Mouse (Mus musculus) forebrain, embryonic 14.5 days (tissue): ENCODE data around the gene Trabd. TPM values are rescaled to one million over a fixed set of nuclear protein-coding genes. Genes with fewer than 3 reads are reported as not detected.

ENCODE experiments used
- ATAC-seq: fragments of 200-750 bp; cut with Nextera tagmentation; 2 replicates; pipeline ENCODE4 v1.8.0; 2017; ENCODE audit warnings: mild to moderate bottlenecking, moderate library complexity
- DNase-seq: peaks from one replicate; pipeline ENCODE4 v3.0.0-alpha.2; 2015; ENCODE audit warnings: low spot score
- H3K27ac ChIP-seq: fragments of 300-500 bp; sonication (generic); 2 replicates; pipeline ENCODE4 v1.5.1; 2014; ENCODE audit warnings: low read depth, mild to moderate bottlenecking, control low read depth, low read length, moderate library complexity
- H3K27me3 ChIP-seq: fragments of 300-500 bp; sonication (generic); replicated peaks from 2 replicates; pipeline ENCODE4 v1.6.1; 2014; ENCODE audit warnings: low read length, control low read depth, mixed read lengths; ENCODE audit not compliant: control insufficient read depth, insufficient read depth
- H3K36me3 ChIP-seq: fragments of 300-500 bp; sonication (generic); 2 replicates; pipeline ENCODE4 v1.6.1; 2014; ENCODE audit warnings: low read length, control low read depth; ENCODE audit not compliant: control insufficient read depth, insufficient read depth
- H3K4me1 ChIP-seq: fragments of 300-500 bp; sonication (generic); 2 replicates; pipeline ENCODE4 v1.6.1; 2014; ENCODE audit warnings: antibody characterized with exemption, low read length, control low read depth; ENCODE audit not compliant: control insufficient read depth, insufficient read depth
- H3K4me2 ChIP-seq: fragments of 300-500 bp; sonication (generic); 2 replicates; pipeline ENCODE4 v1.6.1; 2014; ENCODE audit warnings: mild to moderate bottlenecking, control low read depth, low read length
- H3K4me3 ChIP-seq: fragments of 300-500 bp; sonication (generic); 2 replicates; pipeline ENCODE4 v1.5.1; 2014; ENCODE audit warnings: low read depth, low read length, control low read depth
- H3K9ac ChIP-seq: fragments of 300-500 bp; sonication (generic); 2 replicates; pipeline ENCODE4 v1.6.1; 2014; ENCODE audit warnings: mild to moderate bottlenecking, low read length, control low read depth, moderate library complexity
- H3K9me3 ChIP-seq: fragments of 300-500 bp; sonication (generic); replicated peaks from 2 replicates; pipeline ENCODE4 v1.6.1; 2016; ENCODE audit warnings: low read length, control low read depth, mixed read lengths; ENCODE audit not compliant: control insufficient read depth
- WGBS: fragments of 180-500 bp; shearing (Covaris S2); extraction: QIAGEN DNeasy Blood & Tissue Kit; methylation state at CpG from one replicate; pipeline ENCODE4 v1.1.7; 2014; 5-methylcytosine and 5-hydroxymethylcytosine counted together
- polyA plus RNA-seq: library from polyadenylated mRNA; unstranded; fragments of >200 nt; fragmentation: Nextera tagmentation; extraction: Ambion mirVana; gene quantifications from 2 replicates; pipeline ENCODE4 v1.2.1, GENCODE M21; 2014

Gene Trabd
- polyA plus RNA-seq, 1 experiment from 2014 or later: 39.7 TPM

GRCm38 (mm10) chr15:89073993-89074603 lies 826 bp upstream of the Trabd start:
- H3K27ac ChIP-seq: no peak overlapping the region
- peak overlapping the region; percentile 90 for H3K9ac ChIP-seq

DNA sequence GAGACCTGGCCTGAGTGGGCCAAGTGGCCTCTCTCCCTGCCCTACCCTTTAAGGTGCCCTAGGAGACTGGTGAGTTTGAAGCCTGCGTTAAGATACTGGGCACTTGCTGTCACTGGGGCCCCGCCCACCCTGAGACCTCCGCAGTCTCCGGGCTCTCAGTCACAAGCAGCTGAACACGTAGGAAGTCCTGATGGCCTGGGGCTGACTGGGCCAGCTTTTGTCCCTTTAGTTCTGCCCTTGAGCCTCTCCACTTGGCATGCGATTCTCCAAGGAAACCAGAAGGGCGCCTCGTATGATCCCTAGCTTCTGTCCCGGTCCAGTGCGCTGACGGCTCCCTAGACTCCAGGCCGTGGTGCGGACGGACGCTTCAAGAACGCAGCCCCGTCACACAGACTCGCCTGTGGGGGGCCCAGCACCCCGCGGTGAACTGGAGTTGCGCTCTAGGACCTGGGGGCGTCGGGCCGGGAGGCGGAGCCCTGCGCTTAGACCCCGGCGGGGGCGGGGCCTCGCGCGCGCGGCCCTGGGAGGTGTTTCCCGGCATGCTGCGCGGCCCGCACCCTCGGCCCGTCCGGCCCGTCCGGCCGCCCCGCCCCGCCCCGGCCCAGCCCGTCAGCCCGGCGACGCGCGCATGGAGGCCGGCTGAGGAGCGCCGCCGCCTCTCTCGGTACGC lies 689 bp downstream of the Trabd start:
- H3K9me3 ChIP-seq: no peaks in the 10 kb centered on the region
- H3K4me3 ChIP-seq: peak overlapping the region; percentile 82
- H3K27ac ChIP-seq: peak overlapping the region; percentile 82
- DNase-seq (peak; percentile 95), ATAC-seq (peak; percentile 93)
- H3K27me3 ChIP-seq: no peaks in the 10 kb centered on the region
- peaks cover 26% of the 10 kb centered on the region for H3K4me1 ChIP-seq
- peak overlapping the region; percentile 90 for H3K9ac ChIP-seq
- WGBS: 1% methylated on average over 31 of the region's 59 CpGs
- peak overlapping the region; percentile 93 for H3K4me2 ChIP-seq
- H3K36me3 ChIP-seq: 0 out of 2 replicates have a peak, but pooled peaks cover 9% of the 10 kb centered on the region

More at GRCm38 (mm10) chr15:89073993-89074603, 826 bp upstream of the Trabd start:
- Histone ChIP-seq H3K4me1 (peaks cover 26% of the 10 kb centered on the region), H3K4me3 (0 out of 2 replicates have a peak overlapping the region, but pooled peaks have one; percentile 82), H3K9me3 (no peaks in the 10 kb centered on the region), H3K27me3 (no peaks in the 10 kb centered on the region), H3K4me2 (peak overlapping the region; percentile 93; the same call in 1 of the 2 replicates), H3K36me3 (0 out of 2 replicates have a peak, but pooled peaks cover 11% of the 10 kb centered on the region)
- ATAC-seq (no peak), DNase-seq (no peak)
- 87% methylated on average over 10 of the region's 10 CpGs for whole genome bisulfite sequencing

GRCm38 (mm10) chr15:89076156-89076731 lies 1.3 kb downstream of the Trabd start:
- Histone ChIP-seq H3K9ac (peak overlapping the region; percentile 90), H3K27ac (peak overlapping the region; percentile 82), H3K4me3 (peak overlapping the region; percentile 82), H3K27me3 (no peaks in the 10 kb centered on the region), H3K9me3 (no peaks in the 10 kb centered on the region), H3K36me3 (peaks cover 14% of the 10 kb centered on the region), H3K4me2 (peak overlapping the region; percentile 93), H3K4me1 (peaks cover 26% of the 10 kb centered on the region)
- WGBS: 1% methylated on average over 25 of the region's 39 CpGs
- DNase-seq: peak; percentile 48
- no peak; the same call in 1 of the 2 replicates for ATAC-seq

DNA sequence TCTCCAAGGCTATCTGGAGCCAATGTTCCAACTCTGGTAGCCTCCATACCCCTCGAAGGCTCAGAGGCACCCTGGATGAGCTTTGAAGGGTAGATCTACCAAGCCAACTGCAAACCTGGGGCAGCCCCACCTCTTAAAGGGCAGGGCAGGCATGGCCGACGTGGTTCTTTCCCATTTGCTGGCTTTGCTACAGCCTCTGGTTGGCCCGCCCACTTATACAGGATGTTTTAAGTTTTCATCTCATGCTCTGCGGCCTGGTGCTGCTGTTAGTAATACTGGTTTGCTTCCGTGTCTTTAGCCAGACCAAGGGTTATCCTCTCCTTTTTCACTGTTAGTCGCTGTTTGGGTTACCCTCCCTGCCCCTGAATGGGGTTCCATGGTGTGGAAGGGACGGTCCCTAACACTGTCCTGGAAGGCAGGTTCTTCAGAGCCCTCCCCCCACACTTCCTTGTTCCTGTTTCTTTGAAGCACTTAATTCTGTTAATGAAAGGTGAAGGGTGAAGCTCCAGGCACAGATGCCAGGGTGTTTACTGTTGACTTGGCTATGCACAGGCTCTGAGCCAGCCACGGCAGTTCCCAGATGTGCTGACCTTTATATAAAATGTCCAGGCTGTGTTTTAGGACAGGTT lies 3.4 kb downstream of the Trabd start:
- ATAC-seq: no peak
- peaks cover 32% of the 10 kb centered on the region for H3K36me3 ChIP-seq
- no peak overlapping the region for H3K4me2 ChIP-seq
- H3K9ac ChIP-seq: peak overlapping the region; percentile 29; the same call in 1 of the 2 replicates
- no peak overlapping the region for H3K4me3 ChIP-seq
- no peaks in the 10 kb centered on the region for H3K9me3 ChIP-seq
- DNase-seq: no peak
- H3K27ac ChIP-seq: no peak overlapping the region
- 78% methylated on average over 9 of the region's 9 CpGs for WGBS
- H3K4me1 ChIP-seq: peaks cover 26% of the 10 kb centered on the region
- no peaks in the 10 kb centered on the region for H3K27me3 ChIP-seq

GRCm38 (mm10) chr15:89083906-89084305 lies 9.0 kb downstream of the Trabd start:
- Histone ChIP-seq H3K4me3 (no peak overlapping the region), H3K4me1 (peaks cover 4% of the 10 kb centered on the region; the same call in 1 of the 2 replicates), H3K36me3 (peaks cover 69% of the 10 kb centered on the region), H3K4me2 (no peak overlapping the region), H3K27me3 (no peaks in the 10 kb centered on the region), H3K9ac (no peak overlapping the region), H3K9me3 (no peaks in the 10 kb centered on the region), H3K27ac (no peak overlapping the region)
- no peak for DNase-seq
- ATAC-seq: no peak
- 96% methylated on average over 1 of the region's 1 CpGs for WGBS

GRCm38 (mm10) chr15:89084826-89085225 lies 9.9 kb downstream of the Trabd start:
- Histone ChIP-seq H3K9ac (no peak overlapping the region), H3K27me3 (no peaks in the 10 kb centered on the region), H3K4me1 (peaks cover 6% of the 10 kb centered on the region), H3K4me3 (no peak overlapping the region), H3K36me3 (peaks cover 62% of the 10 kb centered on the region), H3K4me2 (no peak overlapping the region), H3K27ac (no peak overlapping the region), H3K9me3 (no peaks in the 10 kb centered on the region)
- DNase-seq (no peak), ATAC-seq (no peak)
- WGBS: 93% methylated on average over 2 of the region's 2 CpGs

GRCm38 (mm10) chr15:89088607-89089247 lies 13.8 kb downstream of the Trabd start, which contains the start of gene Selenoo:
TSS of gene Selenoo (plus strand) at chr15:89089084.
- H3K4me2 ChIP-seq: peak within 1 kb of the TSS; percentile 91
- H3K4me1 ChIP-seq: peaks cover 14% of the 10 kb centered on the region
- H3K9me3 ChIP-seq: no peaks in the 10 kb centered on the region
- 2% methylated on average over 38 of the region's 38 CpGs for WGBS
- H3K9ac ChIP-seq: peak within 1 kb of the TSS; percentile 95
- peak within 1 kb of the TSS; percentile 97 for H3K4me3 ChIP-seq
- H3K27ac ChIP-seq: peak within 1 kb of the TSS; percentile 72; the same call in 1 of the 2 replicates
- H3K36me3 ChIP-seq: peaks cover 50% of the 10 kb centered on the region
- H3K27me3 ChIP-seq: no peaks in the 10 kb centered on the region
- peak; percentile 95 for ATAC-seq
- peak; percentile 94 for DNase-seq
